Mouse (Mus musculus): Measurements from ENCODE around the gene Efna3.

Gene Efna3

GRCm38 (mm10) chr3:89278107-89278506 lies 44.7 kb downstream of the Efna3 start:
- POLR2A ChIA-PET, result interaction anchor here in 3 of 4 experiments (0.5 to 4.3 kb wide), 5 partner anchors 9 to 185 kb away, joined by 3 to 35 read pairs (median 3); partner anchors contain the start of genes Clk2 (in 1 of the 3), Rusc1 (in 1 of the 3) and Slc50a1 (in 1 of the 3)
- CTCF ChIA-PET, result interaction anchor here in 2 of 4 experiments (0.6 to 1.2 kb wide), 4 partner anchors 30 to 118 kb away, joined by 3 read pairs; no protein-coding TSS in a partner anchor

DNA sequence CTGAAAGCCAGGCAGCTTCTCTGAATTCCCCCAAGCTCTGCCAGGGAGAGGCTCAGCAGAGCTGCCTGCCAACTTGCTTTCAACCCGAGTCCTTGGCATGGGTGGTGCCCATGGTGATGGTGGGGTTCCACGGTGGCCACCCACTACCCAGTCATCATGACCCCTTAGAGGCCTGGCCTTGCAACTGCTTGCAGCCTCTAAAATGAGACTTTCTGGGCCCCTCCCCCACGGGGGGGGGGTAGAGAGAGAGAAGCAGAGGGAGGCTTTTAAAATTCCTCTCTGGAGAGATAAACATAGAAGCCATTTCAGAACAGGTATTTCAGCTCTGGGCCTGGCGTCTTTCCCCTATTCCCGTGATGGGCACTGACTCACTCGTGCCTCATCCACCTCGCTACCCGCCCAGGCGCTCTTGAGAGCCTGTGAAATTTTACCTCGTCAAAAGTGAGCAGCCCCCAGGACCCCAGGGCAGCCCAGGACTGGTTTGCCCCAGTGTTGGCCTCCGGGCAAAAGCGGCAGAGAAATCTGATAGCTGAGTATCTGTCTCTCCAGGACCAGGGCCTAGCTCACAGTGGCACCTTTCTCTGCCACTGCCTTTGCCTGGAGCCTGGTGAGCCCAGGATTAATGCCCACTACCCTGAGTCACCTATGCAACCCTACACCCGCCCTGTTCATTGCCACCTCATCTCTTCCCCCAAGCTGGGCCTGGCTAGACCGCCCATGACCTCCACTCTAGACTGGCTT lies 45.3 kb downstream of the Efna3 start:
- CTCF ChIA-PET, result interaction anchor here in 3 of 4 experiments (0.6 to 1.2 kb wide), 6 partner anchors 26 to 129 kb away, joined by 3 read pairs; no protein-coding TSS in a partner anchor
- POLR2A ChIA-PET, result interaction anchor here in 3 of 4 experiments (0.6 to 1.3 kb wide), 7 partner anchors 9 to 184 kb away, joined by 3 to 6 read pairs (median 3); partner anchors contain the start of gene Rusc1 (in 1 of the 3)

GRCm38 (mm10) chr3:89276061-89276460 lies 46.7 kb downstream of the Efna3 start:
- CTCF ChIA-PET, result interaction anchor here in 1 of 4 experiments (0.6 kb wide), 1 partner anchor 11 kb away, joined by 3 read pairs; no protein-coding TSS in a partner anchor
- POLR2A ChIA-PET, result no interaction called here

DNA sequence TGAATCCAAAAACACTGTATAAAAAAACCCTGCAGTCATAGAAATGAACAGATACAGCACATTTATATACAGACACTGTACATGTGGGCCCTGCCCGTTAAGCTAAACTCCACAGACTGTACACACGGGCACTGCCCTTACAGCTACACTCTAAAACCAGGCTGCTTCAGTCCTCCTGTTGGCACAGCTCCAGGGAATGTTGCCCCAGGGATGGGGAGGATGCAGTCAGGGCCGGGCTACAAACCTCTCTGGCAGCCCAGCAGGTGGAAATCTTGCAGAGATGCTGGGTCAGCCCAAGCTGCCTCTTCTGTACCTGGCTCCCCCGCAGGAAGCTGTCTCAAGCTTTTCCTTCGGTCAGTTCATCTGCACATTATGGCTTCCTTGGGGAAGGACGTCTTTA lies 51.0 kb downstream of the Efna3 start:
- ChIA-PET POLR2A (interaction anchor here in 2 of 4 experiments (0.8 to 6.2 kb wide), 2 partner anchors 8 to 28 kb away, joined by 3 to 35 read pairs; partner anchors contain the start of gene Efna1 (in 1 of the 2)), CTCF (interaction anchor here (0.5 to 4.0 kb wide), 9 partner anchors 9 to 106 kb away, joined by 3 to 25 read pairs (median 4); partner anchors contain the start of gene Efna1 (in 1 of the 4))

DNA sequence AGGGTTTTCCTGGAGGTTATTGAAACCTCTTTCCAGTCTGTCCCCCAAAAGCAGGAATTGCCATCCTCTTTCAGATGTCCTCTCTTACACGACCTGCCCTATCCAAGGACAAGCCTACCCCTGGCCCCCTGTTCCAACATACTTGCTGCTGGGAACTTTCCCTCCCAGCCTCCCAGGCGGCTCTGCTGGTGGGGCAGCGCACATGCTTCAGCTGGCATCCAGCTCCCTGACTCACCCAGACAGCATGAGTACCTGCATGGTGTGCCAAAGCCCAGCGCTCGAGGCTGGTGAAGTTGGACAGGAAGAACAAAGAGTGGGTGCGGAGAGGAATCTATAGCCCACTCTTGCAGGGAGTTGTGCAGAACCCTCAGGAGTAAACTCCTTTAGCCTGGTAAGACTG lies 51.9 kb downstream of the Efna3 start:
- CTCF ChIA-PET, result interaction anchor here (0.6 to 4.0 kb wide), 8 partner anchors 10 to 267 kb away, joined by 3 to 25 read pairs (median 4); partner anchors contain the start of genes Dpm3 (in 1 of the 4), Efna1 (in 1 of the 4) and Fdps (in 1 of the 4)
- POLR2A ChIA-PET, result interaction anchor here in 2 of 4 experiments (0.9 to 6.2 kb wide), 13 partner anchors 8 to 181 kb away, joined by 3 to 35 read pairs (median 4); partner anchors contain the start of genes Efna1 (in 2 of the 2), Clk2 (in 1 of the 2) and Scamp3 (in 1 of the 2)

DNA sequence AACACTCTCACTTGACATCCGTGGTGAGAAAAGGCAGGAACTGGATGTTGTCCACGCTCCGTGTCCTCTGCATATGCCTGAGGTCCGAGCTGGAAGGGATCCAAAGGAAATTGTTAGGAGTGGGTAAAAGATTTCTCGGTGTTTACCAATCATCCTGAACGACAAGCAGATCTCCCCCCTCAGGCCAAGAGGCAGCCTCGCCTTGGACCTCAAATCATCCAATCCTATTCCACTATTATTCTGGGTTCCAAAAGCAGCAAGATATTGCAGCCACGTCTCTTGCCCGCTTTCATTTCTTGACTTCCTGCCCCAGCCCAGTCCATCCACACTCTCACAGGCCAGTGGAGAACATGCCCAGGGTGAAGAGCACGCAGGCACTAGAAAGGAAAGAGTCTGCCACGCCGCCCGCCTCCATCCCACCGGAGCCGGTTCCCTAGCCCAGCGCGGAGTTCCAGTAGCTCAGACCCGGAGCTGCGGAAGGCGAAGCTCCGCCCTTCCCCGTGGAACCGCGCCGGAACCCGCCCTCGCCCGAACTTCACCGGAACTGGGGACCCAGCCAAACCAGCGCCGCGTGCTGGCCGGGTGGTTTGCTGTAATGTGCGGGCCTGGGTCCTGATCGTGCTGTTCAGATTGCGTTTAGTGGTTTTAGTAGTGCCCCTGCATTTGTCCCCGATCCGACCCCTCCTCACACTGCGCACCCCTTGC lies 52.6 kb downstream of the Efna3 start, which contains the start of gene Slc50a1:
Gene Slc50a1, minus strand, starts transcription at position 520 of the 705 bp plus-strand sequence.
- ChIA-PET CTCF (interaction anchor here in 3 of 4 experiments (0.5 to 4.0 kb wide), 8 partner anchors 11 to 267 kb away, joined by 3 to 25 read pairs (median 3); partner anchors contain the start of genes Dpm3 (in 1 of the 3) and Efna1 (in 1 of the 3)), POLR2A (interaction anchor here in 3 of 4 experiments (0.5 to 6.2 kb wide), 16 partner anchors 9 to 180 kb away, joined by 3 to 35 read pairs (median 4); partner anchors contain the start of genes Efna1 (in 2 of the 3), Clk2 (in 1 of the 3), Mtx1 (in 1 of the 3) and Scamp3 (in 1 of the 3))

GRCm38 (mm10) chr3:89268916-89269315 lies 53.8 kb downstream of the Efna3 start:
- CTCF ChIA-PET, result interaction anchor here in 3 of 4 experiments (0.5 to 4.0 kb wide), 8 partner anchors 13 to 1020 kb away, joined by 3 to 25 read pairs (median 3); no protein-coding TSS in a partner anchor
- POLR2A ChIA-PET, result interaction anchor here in 3 of 4 experiments (0.6 to 6.2 kb wide), 8 partner anchors 11 to 247 kb away, joined by 3 to 35 read pairs (median 4); partner anchors contain the start of genes Efna1 (in 2 of the 3), Mtx1 (in 1 of the 3) and Pbxip1 (in 1 of the 3)

GRCm38 (mm10) chr3:89266439-89266893 lies 56.3 kb downstream of the Efna3 start:
- CTCF ChIA-PET, result interaction anchor here in 2 of 4 experiments (0.6 to 1.4 kb wide), 4 partner anchors 15 to 190 kb away, joined by 3 to 4 read pairs (median 3); partner anchors contain the start of genes Adam15 (in 1 of the 2) and Efna1 (in 1 of the 2)
- POLR2A ChIA-PET, result interaction anchor here in 2 of 4 experiments (0.6 to 6.2 kb wide), 8 partner anchors 10 to 651 kb away, joined by 3 to 35 read pairs (median 4); partner anchors contain the start of genes Efna1 (in 2 of the 2), Krtcap2 (in 1 of the 2) and Trim46 (in 1 of the 2)
